Mouse (Mus musculus) lung, embryonic 14.5 days (tissue): ENCODE results near the gene Pias4. TPM values are rescaled to one million over a fixed set of nuclear protein-coding genes. Genes with fewer than 3 reads are reported as not detected.

Source experiments
- ATAC-seq: fragments of 200-750 bp; cut with Nextera tagmentation; 2 replicates; pipeline ENCODE4 v1.8.0; 2017; ENCODE audit warnings: mild to moderate bottlenecking, moderate TSS enrichment, moderate library complexity; ENCODE audit not compliant: insufficient read depth
- DNase-seq: peaks from one replicate; pipeline ENCODE4 v3.0.0-alpha.2; 2015
- H3K27ac ChIP-seq: fragments of 300-500 bp; sonication (generic); 2 replicates; pipeline ENCODE4 v1.5.1; 2014; ENCODE audit warnings: low read depth, mild to moderate bottlenecking, moderate library complexity
- H3K27me3 ChIP-seq: fragments of 300-500 bp; sonication (generic); 2 replicates; pipeline ENCODE4 v1.6.1; 2014; ENCODE audit warnings: low read length, control low read depth; ENCODE audit not compliant: insufficient read depth
- H3K36me3 ChIP-seq: fragments of 300-500 bp; sonication (generic); 2 replicates; pipeline ENCODE4 v1.6.1; 2014; ENCODE audit warnings: control low read depth; ENCODE audit not compliant: insufficient read depth
- H3K4me1 ChIP-seq: fragments of 300-500 bp; sonication (generic); 2 replicates; pipeline ENCODE4 v1.6.1; 2014; ENCODE audit warnings: antibody characterized with exemption, control low read depth; ENCODE audit not compliant: insufficient read depth
- H3K4me2 ChIP-seq: fragments of 300-500 bp; sonication (generic); 2 replicates; pipeline ENCODE4 v1.6.1; 2014; ENCODE audit warnings: mild to moderate bottlenecking
- H3K4me3 ChIP-seq: fragments of 300-500 bp; sonication (generic); 2 replicates; pipeline ENCODE4 v1.5.1; 2014; ENCODE audit warnings: low read depth, low read length
- H3K9ac ChIP-seq: fragments of 300-500 bp; sonication (generic); 2 replicates; pipeline ENCODE4 v1.6.1; 2014
- H3K9me3 ChIP-seq: fragments of 300-500 bp; sonication (generic); 2 replicates; pipeline ENCODE4 v1.6.1; 2016; ENCODE audit warnings: low read depth, low read length, control low read depth
- CTCF ChIP-seq: IDR thresholded peaks from 2 replicates; pipeline ENCODE4 v1.5.1; 2016; ENCODE audit warnings: antibody characterized with exemption, low read depth
- WGBS: fragments of 180-500 bp; shearing (Covaris S2); extraction: QIAGEN DNeasy Blood & Tissue Kit; methylation state at CpG from one replicate; pipeline ENCODE4 v1.1.7; 2014; 5-methylcytosine and 5-hydroxymethylcytosine counted together
- polyA plus RNA-seq: library from polyadenylated mRNA; unstranded; fragments of >200 nt; fragmentation: Nextera tagmentation; extraction: Ambion mirVana; gene quantifications from 2 replicates; pipeline ENCODE4 v1.2.1, GENCODE M21; 2014

The Pias4 gene
- polyA plus RNA-seq, 1 experiment from 2014 or later, result 47.9 TPM

GRCm38 (mm10) chr10:81201807-81202758 is 34.4 kb upstream of the Pias4 start, which contains the start of gene Nmrk2:
Nmrk2 (minus strand) TSS chr10:81202051.
- Histone ChIP-seq H3K36me3 (no peaks in the 10 kb centered on the region), H3K27me3 (no peaks in the 10 kb centered on the region), H3K4me2 (no peak within 1 kb of the TSS), H3K4me3 (no peak within 1 kb of the TSS), H3K9me3 (no peaks in the 10 kb centered on the region), H3K4me1 (no peaks in the 10 kb centered on the region), H3K27ac (no peak within 1 kb of the TSS; the same call in 1 of the 2 replicates), H3K9ac (no peak within 1 kb of the TSS)
- DNase-seq (no peak), ATAC-seq (no peak)
- TF ChIP-seq CTCF, result no peak
- WGBS, result 57% methylated on average over 13 of the region's 13 CpGs

GRCm38 (mm10) chr10:81200605-81201287 is 33.0 kb upstream of the Pias4 start:
- H3K9me3 ChIP-seq, result no peaks in the 10 kb centered on the region
- no peak overlapping the region for H3K4me2 ChIP-seq
- no peak overlapping the region for H3K27ac ChIP-seq
- DNase-seq (no peak), ATAC-seq (no peak)
- H3K4me3 ChIP-seq, result no peak overlapping the region
- H3K9ac ChIP-seq, result no peak overlapping the region
- peaks cover 4% of the 10 kb centered on the region; the same call in 1 of the 2 replicates for H3K27me3 ChIP-seq
- TF ChIP-seq CTCF, result no peak
- H3K36me3 ChIP-seq, result no peaks in the 10 kb centered on the region
- 69% methylated on average over 20 of the region's 20 CpGs for WGBS
- H3K4me1 ChIP-seq, result no peaks in the 10 kb centered on the region

- Histone ChIP-seq H3K4me1 (no peaks in the 10 kb centered on the region), H3K9ac (no peak overlapping the region), H3K27ac (no peak overlapping the region), H3K4me2 (no peak overlapping the region), H3K27me3 (peaks cover 10% of the 10 kb centered on the region; the same call in 1 of the 2 replicates), H3K36me3 (no peaks in the 10 kb centered on the region), H3K9me3 (no peaks in the 10 kb centered on the region), H3K4me3 (no peak overlapping the region)
- TF ChIP-seq CTCF, result no peak
- no peak for DNase-seq
- ATAC-seq, result no peak
- WGBS, result 79% methylated on average over 13 of the region's 13 CpGs
Measured at GRCm38 (mm10) chr10:81200141-81200540, 32.4 kb upstream of the Pias4 start.

GRCm38 (mm10) chr10:81198990-81199389 is 31.3 kb upstream of the Pias4 start:
- DNase-seq (no peak), ATAC-seq (no peak)
- no peaks in the 10 kb centered on the region for H3K4me1 ChIP-seq
- TF ChIP-seq CTCF, result no peak
- no peak overlapping the region for H3K4me2 ChIP-seq
- H3K9me3 ChIP-seq, result no peaks in the 10 kb centered on the region
- no peaks in the 10 kb centered on the region for H3K36me3 ChIP-seq
- no peak overlapping the region for H3K9ac ChIP-seq
- peaks cover 20% of the 10 kb centered on the region for H3K27me3 ChIP-seq
- no peak overlapping the region for H3K4me3 ChIP-seq
- no peak overlapping the region for H3K27ac ChIP-seq
- WGBS, result 79% methylated on average over 6 of the region's 6 CpGs

GRCm38 (mm10) chr10:81198230-81198629 is 30.5 kb upstream of the Pias4 start:
- Histone ChIP-seq H3K27me3 (peaks cover 25% of the 10 kb centered on the region), H3K4me2 (no peak overlapping the region), H3K36me3 (no peaks in the 10 kb centered on the region), H3K4me3 (no peak overlapping the region), H3K27ac (no peak overlapping the region), H3K4me1 (no peaks in the 10 kb centered on the region), H3K9ac (no peak overlapping the region), H3K9me3 (no peaks in the 10 kb centered on the region)
- DNase-seq (peak; percentile 91), ATAC-seq (no peak)
- peak; percentile 89 for TF ChIP-seq CTCF
- under 1% methylated on average over 9 of the region's 9 CpGs for WGBS

- no peak for TF ChIP-seq CTCF
- H3K27ac ChIP-seq, result no peak overlapping the region
- 0 out of 2 replicates have a peak, but pooled peaks cover 4% of the 10 kb centered on the region for H3K4me1 ChIP-seq
- no peak overlapping the region for H3K4me3 ChIP-seq
- no peaks in the 10 kb centered on the region for H3K9me3 ChIP-seq
- peaks cover 30% of the 10 kb centered on the region for H3K27me3 ChIP-seq
- no peak overlapping the region for H3K9ac ChIP-seq
- 48% methylated on average over 6 of the region's 6 CpGs for WGBS
- no peak for ATAC-seq
- no peak for DNase-seq
- H3K36me3 ChIP-seq, result no peaks in the 10 kb centered on the region
- no peak overlapping the region for H3K4me2 ChIP-seq
Measured at GRCm38 (mm10) chr10:81197305-81197704, 29.6 kb upstream of the Pias4 start.
